Mouse (Mus musculus) embryonic facial prominence, embryonic 15.5 days (tissue): ENCODE results near the gene Fbxw4. TPM values are rescaled to one million over a fixed set of nuclear protein-coding genes. Genes with fewer than 3 reads are reported as not detected.

Experiments
- ATAC-seq: fragments of 200-750 bp; cut with Nextera tagmentation; 2 replicates; pipeline ENCODE4 v1.8.0; 2017; ENCODE audit warnings: low read depth, moderate TSS enrichment; ENCODE audit not compliant: insufficient number of reproducible peaks, low FRiP score, low TSS enrichment
- H3K27ac ChIP-seq: fragments of 300-500 bp; sonication (generic); replicated peaks from 2 replicates; pipeline ENCODE4 v1.5.1; 2015; ENCODE audit warnings: mild to moderate bottlenecking, inconsistent platforms
- H3K27me3 ChIP-seq: fragments of 300-500 bp; sonication (generic); 2 replicates; pipeline ENCODE4 v1.6.1; 2015; ENCODE audit warnings: inconsistent platforms
- H3K36me3 ChIP-seq: fragments of 300-500 bp; sonication (generic); 2 replicates; pipeline ENCODE4 v1.6.1; 2015; ENCODE audit warnings: mild to moderate bottlenecking, inconsistent platforms
- H3K4me1 ChIP-seq: fragments of 300-500 bp; sonication (generic); 2 replicates; pipeline ENCODE4 v1.6.1; 2015; ENCODE audit warnings: inconsistent platforms
- H3K4me2 ChIP-seq: fragments of 300-500 bp; sonication (generic); replicated peaks from 2 replicates; pipeline ENCODE4 v1.6.1; 2015; ENCODE audit warnings: mild to moderate bottlenecking, inconsistent platforms
- H3K4me3 ChIP-seq: fragments of 300-500 bp; sonication (generic); replicated peaks from 2 replicates; pipeline ENCODE4 v1.5.1; 2015; ENCODE audit warnings: mild to moderate bottlenecking, inconsistent platforms
- H3K9ac ChIP-seq: fragments of 300-500 bp; sonication (generic); 2 replicates; pipeline ENCODE4 v1.6.1; 2015; ENCODE audit warnings: inconsistent platforms
- H3K9me3 ChIP-seq: fragments of 300-500 bp; sonication (generic); replicated peaks from 2 replicates; pipeline ENCODE4 v1.6.1; 2016; ENCODE audit warnings: inconsistent platforms
- WGBS: fragments of 180-500 bp; shearing (Covaris S2); methylation state at CpG from one replicate; pipeline ENCODE4 v1.1.7; 2015; 5-methylcytosine and 5-hydroxymethylcytosine counted together
- polyA plus RNA-seq: library from polyadenylated mRNA; unstranded; fragments of >200 nt; fragmentation: Nextera tagmentation; extraction: Ambion mirVana; gene quantifications from 2 replicates; pipeline ENCODE4 v1.2.1, GENCODE M21; 2015

The Fbxw4 gene
- polyA plus RNA-seq, 1 experiment from 2014 or later, result 6.2 TPM

DNA sequence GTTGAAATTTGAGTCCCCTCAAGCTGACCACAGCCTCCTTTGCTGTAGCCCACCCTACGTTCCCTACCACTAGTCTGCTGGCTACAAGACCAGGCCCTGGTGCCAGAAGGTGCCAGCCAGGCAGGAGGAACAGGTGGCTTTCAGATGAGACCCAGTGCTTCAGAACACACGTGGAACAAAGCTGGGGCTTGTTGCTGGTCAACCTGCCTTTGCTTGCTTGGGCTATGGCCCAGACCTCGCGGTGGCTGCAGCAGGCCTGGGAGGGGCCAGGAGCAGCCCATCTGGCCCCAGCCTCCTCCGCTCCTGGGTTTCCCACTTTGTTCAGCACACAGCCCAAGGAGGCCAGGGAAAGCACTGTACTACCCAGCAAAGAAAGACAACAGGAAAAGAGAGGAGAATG, 49.3 kb downstream of the Fbxw4 start:
- ATAC-seq, result no peak
- H3K4me3 ChIP-seq, result no peak overlapping the region
- H3K9me3 ChIP-seq, result no peaks in the 10 kb centered on the region
- no peaks in the 10 kb centered on the region for H3K36me3 ChIP-seq
- peaks cover 12% of the 10 kb centered on the region for H3K4me1 ChIP-seq
- no peak overlapping the region for H3K9ac ChIP-seq
- no peaks in the 10 kb centered on the region for H3K27me3 ChIP-seq
- WGBS, result 65% methylated on average over 5 of the region's 5 CpGs
- no peak overlapping the region for H3K27ac ChIP-seq
- H3K4me2 ChIP-seq, result no peak overlapping the region

DNA sequence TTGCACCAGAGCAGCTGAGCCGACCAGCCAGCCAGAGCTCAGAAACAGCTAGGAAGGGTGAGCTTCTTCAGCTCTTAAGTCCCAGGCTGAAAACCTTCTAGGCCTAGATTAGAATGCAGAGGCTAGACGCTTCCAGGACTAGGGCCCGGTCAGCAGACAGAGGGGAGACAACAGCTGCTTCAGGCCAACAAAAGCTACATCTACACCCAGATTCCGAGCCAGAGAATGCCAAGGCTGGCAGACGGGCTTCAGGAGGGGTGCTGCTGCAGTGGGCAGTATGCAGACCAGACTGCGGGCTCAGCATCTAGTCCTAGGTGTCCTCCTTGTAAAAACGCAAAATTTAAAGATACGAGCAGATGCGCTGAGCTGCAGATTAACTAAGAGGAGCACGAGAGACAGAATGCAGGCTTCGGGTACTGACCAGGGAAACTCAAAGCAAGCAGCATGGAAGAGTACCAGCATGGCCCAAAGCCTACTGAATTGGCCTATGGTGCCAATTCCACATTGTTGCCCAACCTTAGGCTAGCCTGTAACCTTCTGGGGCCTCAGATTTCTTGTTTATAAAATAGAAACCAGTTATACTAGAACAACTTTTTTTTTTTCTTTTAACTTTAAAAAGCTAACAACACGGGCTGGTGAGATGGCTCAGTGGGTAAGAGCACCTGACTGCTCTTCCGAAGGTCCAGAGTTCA, 51.3 kb downstream of the Fbxw4 start:
- no peaks in the 10 kb centered on the region for H3K4me1 ChIP-seq
- no peaks in the 10 kb centered on the region for H3K27me3 ChIP-seq
- no peak overlapping the region for H3K9ac ChIP-seq
- H3K4me2 ChIP-seq, result no peak overlapping the region
- no peak overlapping the region for H3K27ac ChIP-seq
- no peaks in the 10 kb centered on the region for H3K9me3 ChIP-seq
- no peak overlapping the region for H3K4me3 ChIP-seq
- 86% methylated on average over 13 of the region's 13 CpGs for WGBS
- no peak for ATAC-seq
- no peaks in the 10 kb centered on the region for H3K36me3 ChIP-seq

DNA sequence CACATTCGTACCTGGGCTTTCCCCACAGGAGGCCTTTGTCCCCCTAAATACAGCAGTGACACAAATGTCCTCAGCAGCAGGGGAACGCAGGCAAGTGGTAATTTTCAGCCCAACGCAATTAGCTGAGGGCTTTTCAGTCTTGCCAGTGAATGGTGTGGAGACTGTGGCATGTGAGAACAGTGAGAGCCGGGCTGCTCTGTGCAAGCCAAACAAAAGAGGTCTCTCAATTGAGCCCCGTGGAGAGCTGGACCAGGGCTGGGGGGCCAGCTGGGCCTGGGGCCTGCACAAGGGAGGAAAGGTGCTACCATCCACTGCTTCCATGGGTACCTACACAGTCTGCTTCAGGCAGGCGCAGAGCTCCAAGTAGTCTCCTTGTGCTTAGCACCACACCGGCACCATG, 52.6 kb downstream of the Fbxw4 start:
- Histone ChIP-seq H3K4me2 (no peak overlapping the region), H3K36me3 (no peaks in the 10 kb centered on the region), H3K27ac (no peak overlapping the region), H3K4me3 (no peak overlapping the region), H3K4me1 (no peaks in the 10 kb centered on the region), H3K27me3 (no peaks in the 10 kb centered on the region), H3K9me3 (no peaks in the 10 kb centered on the region), H3K9ac (no peak overlapping the region)
- no peak for ATAC-seq
- 42% methylated on average over 7 of the region's 7 CpGs for WGBS

- ATAC-seq, result no peak
- Histone ChIP-seq H3K27me3 (no peaks in the 10 kb centered on the region), H3K4me2 (no peak overlapping the region), H3K36me3 (no peaks in the 10 kb centered on the region), H3K27ac (no peak overlapping the region), H3K9ac (no peak overlapping the region), H3K4me3 (no peak overlapping the region), H3K9me3 (no peaks in the 10 kb centered on the region), H3K4me1 (no peaks in the 10 kb centered on the region)
- WGBS, result 89% methylated on average over 4 of the region's 4 CpGs
These were observed 53.4 kb downstream of the Fbxw4 start for GRCm38 (mm10) chr19:45606701-45607100.

DNA sequence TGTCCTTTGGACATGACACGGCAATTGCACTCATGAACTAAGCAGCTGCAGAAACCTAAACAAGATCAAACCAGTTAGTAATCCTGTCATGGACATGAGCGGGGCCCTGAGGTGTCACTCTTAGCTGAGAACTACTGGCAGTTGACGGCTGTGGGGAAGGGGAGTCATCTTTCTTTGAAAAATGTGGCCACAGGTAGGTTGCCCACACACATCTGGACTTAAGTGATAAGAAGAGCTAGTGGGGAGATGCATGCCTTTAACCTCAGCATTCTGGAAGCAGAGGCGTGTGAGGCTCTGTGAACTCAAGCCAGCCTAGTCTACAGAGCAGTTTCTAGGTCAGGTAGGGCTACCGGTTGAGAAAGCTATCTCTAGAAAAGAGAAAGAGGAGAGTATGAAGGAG, 57.5 kb downstream of the Fbxw4 start:
- Histone ChIP-seq H3K27ac (no peak overlapping the region), H3K36me3 (no peaks in the 10 kb centered on the region), H3K9ac (no peak overlapping the region), H3K4me3 (no peak overlapping the region), H3K9me3 (no peaks in the 10 kb centered on the region), H3K4me2 (no peak overlapping the region), H3K4me1 (no peaks in the 10 kb centered on the region), H3K27me3 (no peaks in the 10 kb centered on the region)
- WGBS, result 68% methylated on average over 5 of the region's 5 CpGs
- no peak for ATAC-seq

- 69% methylated on average over 4 of the region's 4 CpGs for WGBS
These were observed 63.0 kb downstream of the Fbxw4 start for GRCm38 (mm10) chr19:45597106-45597505.

DNA sequence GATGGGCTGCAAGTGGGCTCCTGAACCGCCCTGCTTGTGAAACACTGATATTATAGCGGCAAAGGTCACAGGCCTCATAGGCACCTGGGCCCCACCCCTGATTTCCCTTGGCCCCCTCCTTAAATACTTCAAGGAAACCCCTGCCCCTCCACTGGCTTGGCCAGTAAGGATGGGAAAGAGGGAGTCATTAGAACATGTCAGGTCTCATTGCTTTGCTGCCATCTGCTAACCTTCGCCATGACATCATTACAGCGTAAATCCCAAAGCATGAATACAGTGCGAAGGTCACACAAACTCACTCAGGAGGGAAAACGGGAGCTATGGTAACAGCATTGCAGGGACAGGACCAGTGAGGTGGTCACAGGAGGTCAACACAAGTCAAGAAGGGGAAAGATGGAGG, 63.7 kb downstream of the Fbxw4 start:
- no peaks in the 10 kb centered on the region for H3K27me3 ChIP-seq
- no peak overlapping the region for H3K4me2 ChIP-seq
- no peak for ATAC-seq
- no peak overlapping the region for H3K4me3 ChIP-seq
- H3K36me3 ChIP-seq, result no peaks in the 10 kb centered on the region
- peaks cover 16% of the 10 kb centered on the region for H3K4me1 ChIP-seq
- 65% methylated on average over 6 of the region's 6 CpGs for WGBS
- H3K9ac ChIP-seq, result no peak overlapping the region
- no peaks in the 10 kb centered on the region for H3K9me3 ChIP-seq
- no peak overlapping the region for H3K27ac ChIP-seq

More at GRCm38 (mm10) chr19:45597106-45597505, 63.0 kb downstream of the Fbxw4 start:
- Histone ChIP-seq H3K27me3 (no peaks in the 10 kb centered on the region), H3K4me3 (no peak overlapping the region), H3K36me3 (no peaks in the 10 kb centered on the region), H3K27ac (no peak overlapping the region), H3K4me2 (no peak overlapping the region), H3K9ac (no peak overlapping the region), H3K9me3 (no peaks in the 10 kb centered on the region), H3K4me1 (peaks cover 11% of the 10 kb centered on the region; the same call in 1 of the 2 replicates)
- ATAC-seq, result no peak

- H3K4me3 ChIP-seq, result no peak overlapping the region
- H3K9me3 ChIP-seq, result no peaks in the 10 kb centered on the region
- no peaks in the 10 kb centered on the region for H3K36me3 ChIP-seq
- no peak for ATAC-seq
- H3K4me1 ChIP-seq, result peaks cover 18% of the 10 kb centered on the region
- no peak overlapping the region for H3K9ac ChIP-seq
- no peaks in the 10 kb centered on the region for H3K27me3 ChIP-seq
- no peak overlapping the region for H3K27ac ChIP-seq
- H3K4me2 ChIP-seq, result no peak overlapping the region
- 36% methylated on average over 7 of the region's 7 CpGs for WGBS
These were observed 64.1 kb downstream of the Fbxw4 start for GRCm38 (mm10) chr19:45596019-45596418.

DNA sequence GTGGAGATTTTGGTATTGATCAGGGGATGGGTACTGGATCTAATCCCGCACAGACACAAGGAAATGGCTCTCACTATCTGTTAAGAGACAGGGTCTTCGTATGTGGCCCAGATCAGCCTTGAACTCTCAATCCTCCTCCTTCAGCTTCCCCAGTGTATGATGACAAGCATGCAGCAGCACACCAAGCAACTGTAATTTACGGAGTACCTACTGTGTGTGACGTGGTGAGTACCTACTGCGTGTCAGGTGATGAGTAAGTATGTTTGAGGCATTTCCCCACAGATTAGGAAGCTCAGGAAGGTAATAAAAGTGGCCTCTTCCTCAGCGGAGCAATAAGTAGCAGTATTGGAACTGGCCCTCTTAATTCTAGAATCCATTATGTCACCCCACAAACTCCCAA, 64.6 kb downstream of the Fbxw4 start:
- no peak for ATAC-seq
- Histone ChIP-seq H3K9ac (no peak overlapping the region), H3K27me3 (no peaks in the 10 kb centered on the region), H3K4me3 (no peak overlapping the region), H3K27ac (no peak overlapping the region), H3K4me1 (peaks cover 18% of the 10 kb centered on the region), H3K36me3 (no peaks in the 10 kb centered on the region; the same call in 1 of the 2 replicates), H3K9me3 (no peaks in the 10 kb centered on the region), H3K4me2 (no peak overlapping the region)
- WGBS, result 91% methylated on average over 6 of the region's 6 CpGs

DNA sequence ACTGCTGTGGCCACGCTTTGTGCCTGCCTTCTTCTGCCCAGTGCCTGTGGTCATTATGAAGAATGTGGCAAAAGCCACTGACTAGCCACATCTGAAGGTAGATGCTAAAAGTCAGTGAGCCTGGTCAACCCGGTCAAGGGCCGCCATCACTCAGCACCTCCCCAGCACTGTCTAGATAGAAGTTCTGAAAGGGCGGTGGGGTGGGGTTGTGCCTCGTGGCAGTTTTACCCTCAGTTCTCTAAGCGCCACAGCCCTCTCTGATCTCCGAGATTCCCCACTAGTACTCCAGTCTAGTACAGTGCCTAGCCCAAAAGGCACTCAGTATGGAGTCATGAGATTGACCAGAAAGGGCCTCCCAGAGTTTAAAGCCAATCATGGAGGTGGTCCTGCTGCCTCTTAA, 66.0 kb downstream of the Fbxw4 start:
- Histone ChIP-seq H3K36me3 (no peaks in the 10 kb centered on the region; the same call in 1 of the 2 replicates), H3K4me1 (peaks cover 18% of the 10 kb centered on the region), H3K9me3 (no peaks in the 10 kb centered on the region), H3K27ac (no peak overlapping the region), H3K4me3 (no peak overlapping the region), H3K27me3 (no peaks in the 10 kb centered on the region), H3K4me2 (no peak overlapping the region), H3K9ac (no peak overlapping the region)
- ATAC-seq, result peak; percentile 55; the same call in 1 of the 2 replicates
- WGBS, result 90% methylated on average over 7 of the region's 7 CpGs

DNA sequence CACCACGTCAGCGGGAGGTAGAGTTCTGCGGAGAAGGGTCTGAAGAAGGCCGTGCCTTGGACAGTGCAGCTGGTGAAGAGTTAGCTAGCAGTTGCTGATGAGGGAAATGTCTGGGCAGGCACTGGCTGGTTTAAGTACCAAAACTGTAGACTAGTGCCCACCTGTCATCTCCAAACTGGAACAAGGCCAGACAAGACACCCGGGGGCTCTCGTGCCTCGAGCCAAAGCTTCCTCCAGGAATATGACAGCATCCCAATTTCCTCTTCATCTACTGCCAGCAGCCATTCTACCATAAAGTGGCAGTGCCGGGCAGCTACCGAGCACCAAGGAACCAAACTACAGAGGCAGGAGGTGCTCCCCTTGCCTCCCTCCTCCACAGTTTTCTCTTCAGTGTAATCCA, 67.2 kb downstream of the Fbxw4 start:
- H3K9ac ChIP-seq, result no peak overlapping the region
- no peak overlapping the region for H3K4me2 ChIP-seq
- H3K36me3 ChIP-seq, result peaks cover 5% of the 10 kb centered on the region; the same call in 1 of the 2 replicates
- no peak overlapping the region for H3K27ac ChIP-seq
- 69% methylated on average over 9 of the region's 9 CpGs for WGBS
- ATAC-seq, result 0 out of 2 replicates have a peak, but pooled peaks have one; percentile 9
- no peaks in the 10 kb centered on the region for H3K9me3 ChIP-seq
- H3K27me3 ChIP-seq, result no peaks in the 10 kb centered on the region
- H3K4me1 ChIP-seq, result peaks cover 18% of the 10 kb centered on the region
- H3K4me3 ChIP-seq, result no peak overlapping the region

- no peak overlapping the region for H3K9ac ChIP-seq
- no peak overlapping the region for H3K27ac ChIP-seq
- H3K4me2 ChIP-seq, result no peak overlapping the region
- no peaks in the 10 kb centered on the region for H3K27me3 ChIP-seq
- 63% methylated on average over 7 of the region's 7 CpGs for WGBS
- H3K9me3 ChIP-seq, result no peaks in the 10 kb centered on the region
- peaks cover 7% of the 10 kb centered on the region; the same call in 1 of the 2 replicates for H3K36me3 ChIP-seq
- H3K4me1 ChIP-seq, result peaks cover 18% of the 10 kb centered on the region
- ATAC-seq, result no peak
- H3K4me3 ChIP-seq, result no peak overlapping the region
These were observed 68.4 kb downstream of the Fbxw4 start for GRCm38 (mm10) chr19:45591704-45592103.
